Mouse (Mus musculus) stomach, postnatal 0 days (tissue): ENCODE results near the gene Foxp1. TPM values are rescaled to one million over a fixed set of nuclear protein-coding genes. Genes with fewer than 3 reads are reported as not detected.

Experiments used
- ATAC-seq: fragments of 200-750 bp; cut with Nextera tagmentation; 2 replicates; pipeline ENCODE4 v1.8.0; 2017; ENCODE audit not compliant: low FRiP score, low TSS enrichment
- DNase-seq: peaks from one replicate; pipeline ENCODE4 v3.0.0-alpha.2; 2016; ENCODE audit warnings: low spot score
- H3K27ac ChIP-seq: fragments of 300-500 bp; sonication (generic); replicated peaks from 2 replicates; pipeline ENCODE4 v1.5.1; 2014; ENCODE audit warnings: mild to moderate bottlenecking, control low read depth
- H3K27me3 ChIP-seq: fragments of 300-500 bp; sonication (generic); 2 replicates; pipeline ENCODE4 v1.6.1; 2014; ENCODE audit warnings: low read length; ENCODE audit not compliant: control insufficient read depth, insufficient read depth
- H3K36me3 ChIP-seq: fragments of 300-500 bp; sonication (generic); 2 replicates; pipeline ENCODE4 v1.6.1; 2014; ENCODE audit warnings: low read length, mixed read lengths; ENCODE audit not compliant: control insufficient read depth, insufficient read depth
- H3K4me1 ChIP-seq: fragments of 300-500 bp; sonication (generic); replicated peaks from 2 replicates; pipeline ENCODE4 v1.6.1; 2014; ENCODE audit warnings: antibody characterized with exemption; ENCODE audit not compliant: control insufficient read depth, insufficient read depth
- H3K4me2 ChIP-seq: fragments of 300-500 bp; sonication (generic); replicated peaks from 2 replicates; pipeline ENCODE4 v1.6.1; 2014; ENCODE audit warnings: low read depth, mild to moderate bottlenecking, control low read depth, moderate library complexity
- H3K4me3 ChIP-seq: fragments of 300-500 bp; sonication (generic); 2 replicates; pipeline ENCODE4 v1.5.1; 2014; ENCODE audit warnings: low read depth, low read length, control low read depth
- H3K9ac ChIP-seq: fragments of 300-500 bp; sonication (generic); 2 replicates; pipeline ENCODE4 v1.6.1; 2014; ENCODE audit warnings: mild to moderate bottlenecking, low read length, control low read depth, mixed read lengths
- H3K9me3 ChIP-seq: fragments of 300-500 bp; sonication (generic); 2 replicates; pipeline ENCODE4 v1.6.1; 2016; ENCODE audit warnings: low read length; ENCODE audit not compliant: control insufficient read depth
- CTCF ChIP-seq: IDR thresholded peaks from 2 replicates; pipeline ENCODE4 v1.5.1; 2016; ENCODE audit warnings: antibody characterized with exemption, low read depth, mild to moderate bottlenecking, moderate library complexity
- EP300 ChIP-seq: optimal IDR thresholded peaks from 2 replicates; pipeline ENCODE3; 2016; ENCODE audit warnings: antibody characterized with exemption
- WGBS: fragments of 180-500 bp; shearing (Covaris S2); extraction: QIAGEN DNeasy Blood & Tissue Kit; methylation state at CpG from one replicate; pipeline ENCODE4 v1.1.7; 2014; 5-methylcytosine and 5-hydroxymethylcytosine counted together
- polyA plus RNA-seq: library from polyadenylated mRNA; unstranded; fragments of >200 nt; fragmentation: Nextera tagmentation; extraction: Ambion mirVana; gene quantifications from 2 replicates; pipeline ENCODE4 v1.2.1, GENCODE M21; 2015

The Foxp1 gene
- polyA plus RNA-seq, 1 experiment from 2014 or later = 68.9 TPM

DNA sequence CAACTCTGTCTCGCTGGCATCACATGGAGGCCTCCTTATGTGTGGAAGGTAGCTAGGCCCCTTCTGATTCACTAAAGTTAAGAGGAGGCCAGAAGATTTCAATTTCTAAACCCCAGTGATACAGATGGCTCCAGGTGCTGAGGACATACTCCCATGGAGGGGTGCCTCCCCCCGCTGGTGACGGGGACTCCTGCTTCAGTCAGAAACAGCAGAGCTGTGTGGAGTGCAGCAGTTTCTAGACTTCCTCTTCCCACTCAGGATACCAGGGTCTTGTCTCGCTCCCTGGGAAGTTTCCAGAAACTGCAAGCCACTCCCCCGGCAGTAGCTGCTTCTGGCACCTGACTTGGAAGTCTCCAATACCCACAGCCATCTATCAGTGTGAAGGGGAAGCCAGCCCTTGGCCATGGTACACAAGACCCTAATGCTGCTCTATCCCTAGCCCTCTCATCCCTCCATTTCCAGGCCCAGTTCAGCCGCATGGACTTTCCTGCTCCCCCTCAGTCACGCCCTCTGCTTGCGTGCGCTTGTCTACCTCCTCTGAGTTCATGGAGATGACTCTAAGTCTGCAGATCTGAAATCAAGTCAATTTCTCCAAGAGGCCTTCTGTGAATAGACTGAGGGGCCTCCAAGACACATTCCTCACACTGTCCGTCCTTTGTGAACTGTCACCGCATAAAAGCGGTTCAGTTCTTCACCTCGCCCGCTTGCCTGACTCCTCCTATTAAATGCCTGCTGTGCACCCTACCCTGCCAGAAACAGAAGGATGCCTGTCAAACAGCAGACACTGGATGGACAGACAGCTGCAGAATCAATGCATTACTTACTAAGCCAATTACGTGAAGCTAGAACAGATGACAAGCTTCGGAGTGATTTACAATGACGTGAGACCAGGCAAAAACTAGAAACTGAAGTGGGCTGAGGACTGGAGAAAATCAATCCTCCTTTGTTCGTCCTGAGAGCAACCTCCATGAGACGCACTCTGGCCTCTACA is 202.8 kb downstream of the Foxp1 start:
- no peaks in the 10 kb centered on the region for H3K36me3 ChIP-seq
- ATAC-seq (no peak), DNase-seq (no peak)
- no peaks in the 10 kb centered on the region for H3K4me1 ChIP-seq
- no peak overlapping the region for H3K9ac ChIP-seq
- H3K27me3 ChIP-seq = no peaks in the 10 kb centered on the region
- WGBS = 71% methylated on average over 19 of the region's 19 CpGs
- H3K9me3 ChIP-seq = no peaks in the 10 kb centered on the region
- H3K4me2 ChIP-seq = no peak overlapping the region
- peak; percentile 19; the same call in 1 of the 2 replicates for TF ChIP-seq CTCF
- no peak for TF ChIP-seq EP300
- H3K27ac ChIP-seq = no peak overlapping the region
- no peak overlapping the region for H3K4me3 ChIP-seq

DNA sequence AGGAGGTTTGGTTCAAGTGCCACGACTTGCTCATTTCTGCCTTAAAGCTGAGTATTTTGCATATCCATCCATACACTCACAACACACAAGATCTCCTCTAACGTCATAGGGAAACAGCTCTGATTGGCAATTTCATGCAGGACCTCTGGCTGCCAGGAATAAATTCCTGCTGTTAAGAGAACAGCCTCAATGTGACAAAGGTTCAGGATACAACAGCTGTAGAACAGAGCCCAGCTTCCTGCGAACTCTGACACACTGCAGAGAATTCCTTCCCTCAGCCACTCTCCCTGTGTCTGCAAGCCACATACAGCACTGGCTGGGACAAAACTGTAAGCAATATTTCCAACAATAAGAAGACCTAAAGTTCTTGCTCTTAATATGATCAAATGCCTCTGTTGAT is 207.8 kb downstream of the Foxp1 start:
- WGBS = 70% methylated on average over 3 of the region's 3 CpGs
- ATAC-seq = no peak
- Histone ChIP-seq H3K9ac (no peak overlapping the region), H3K4me1 (no peaks in the 10 kb centered on the region), H3K27me3 (no peaks in the 10 kb centered on the region), H3K36me3 (no peaks in the 10 kb centered on the region), H3K9me3 (no peaks in the 10 kb centered on the region), H3K4me3 (no peak overlapping the region), H3K27ac (no peak overlapping the region), H3K4me2 (no peak overlapping the region)
- no peak for TF ChIP-seq EP300
- DNase-seq = no peak

DNA sequence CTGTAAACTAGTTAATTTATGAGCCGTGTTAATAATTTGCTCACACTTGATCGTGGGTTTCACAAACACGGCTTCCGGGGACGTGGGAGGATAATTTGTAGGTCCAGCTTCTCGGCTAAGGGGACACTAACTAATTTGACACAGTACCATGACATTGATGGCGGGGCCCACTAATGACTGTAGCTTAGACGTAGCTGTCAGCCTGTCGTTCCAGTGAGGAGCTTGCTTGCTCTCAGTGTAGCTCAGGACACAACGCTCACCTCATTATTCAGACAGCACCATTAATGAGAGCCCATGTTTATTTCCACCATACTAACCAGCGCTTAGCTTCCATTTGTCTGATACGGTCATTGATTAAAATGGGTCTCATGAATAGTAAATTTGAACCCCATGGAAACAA is 212.0 kb downstream of the Foxp1 start:
- H3K4me1 ChIP-seq = no peaks in the 10 kb centered on the region
- WGBS = 87% methylated on average over 12 of the region's 12 CpGs
- DNase-seq (no peak), ATAC-seq (no peak)
- H3K27me3 ChIP-seq = no peaks in the 10 kb centered on the region
- TF ChIP-seq CTCF = no peak
- no peak for TF ChIP-seq EP300
- no peak overlapping the region for H3K9ac ChIP-seq
- H3K36me3 ChIP-seq = peaks cover 5% of the 10 kb centered on the region; the same call in 1 of the 2 replicates
- no peak overlapping the region for H3K4me3 ChIP-seq
- no peak overlapping the region for H3K27ac ChIP-seq
- no peak overlapping the region for H3K4me2 ChIP-seq
- no peaks in the 10 kb centered on the region for H3K9me3 ChIP-seq

DNA sequence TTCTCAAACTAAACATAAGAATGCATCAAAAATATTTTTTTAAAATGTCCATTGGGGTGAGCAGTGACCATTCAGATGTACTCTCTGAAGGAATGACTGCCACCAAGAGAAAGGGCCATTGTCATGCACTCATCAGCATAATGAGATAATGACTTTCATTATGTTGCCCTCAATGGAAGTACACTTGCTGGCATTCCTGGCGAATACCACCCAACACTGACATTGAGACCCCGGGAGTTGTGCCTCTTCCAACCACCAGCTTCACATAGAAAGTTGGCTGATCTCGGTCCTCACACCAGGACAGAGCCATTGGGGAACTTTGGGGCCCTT is 212.4 kb downstream of the Foxp1 start:
- TF ChIP-seq CTCF = no peak
- no peak for TF ChIP-seq EP300
- ATAC-seq (no peak), DNase-seq (no peak)
- no peak overlapping the region for H3K4me2 ChIP-seq
- H3K9me3 ChIP-seq = no peaks in the 10 kb centered on the region
- no peaks in the 10 kb centered on the region for H3K27me3 ChIP-seq
- WGBS = 84% methylated on average over 3 of the region's 3 CpGs
- H3K36me3 ChIP-seq = peaks cover 5% of the 10 kb centered on the region; the same call in 1 of the 2 replicates
- no peak overlapping the region for H3K27ac ChIP-seq
- H3K9ac ChIP-seq = no peak overlapping the region
- H3K4me1 ChIP-seq = no peaks in the 10 kb centered on the region
- no peak overlapping the region for H3K4me3 ChIP-seq

DNA sequence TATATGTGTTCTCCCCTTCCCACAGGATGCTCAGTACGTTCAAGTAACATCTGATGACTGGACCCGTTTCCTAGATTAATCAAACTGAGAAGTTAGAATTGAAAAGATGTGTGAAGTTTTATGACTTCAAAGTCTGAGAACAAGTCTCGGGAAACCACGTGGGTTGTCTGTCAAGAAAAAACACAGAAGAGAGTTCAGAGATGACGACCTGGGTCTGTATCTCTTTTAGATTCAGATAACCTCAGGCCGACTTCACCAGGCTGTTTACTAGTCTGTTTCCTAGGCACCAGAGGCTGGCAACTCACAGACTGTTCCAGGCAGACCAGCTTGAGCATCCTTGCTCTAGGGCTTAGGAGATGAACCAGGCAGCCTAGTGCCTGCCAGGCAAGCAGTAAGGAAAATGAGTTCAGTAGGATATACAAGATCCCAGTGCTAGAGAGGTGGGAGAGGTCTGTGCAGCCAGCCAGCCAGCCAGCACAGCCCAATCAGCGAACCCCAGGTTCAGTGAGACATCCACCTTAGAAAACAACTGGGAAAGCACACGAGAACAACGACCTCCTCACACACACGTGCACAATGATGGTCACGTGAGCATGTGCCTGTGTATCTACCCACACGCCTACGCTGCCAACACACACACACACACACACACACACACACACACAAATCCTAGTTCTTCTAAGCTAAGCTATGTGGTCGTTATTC is 212.9 kb downstream of the Foxp1 start:
- H3K9ac ChIP-seq = no peak overlapping the region
- no peak overlapping the region for H3K4me2 ChIP-seq
- 78% methylated on average over 14 of the region's 14 CpGs for WGBS
- no peak for TF ChIP-seq EP300
- no peak for TF ChIP-seq CTCF
- H3K4me3 ChIP-seq = no peak overlapping the region
- H3K36me3 ChIP-seq = peaks cover 5% of the 10 kb centered on the region; the same call in 1 of the 2 replicates
- DNase-seq (no peak), ATAC-seq (no peak)
- H3K9me3 ChIP-seq = no peaks in the 10 kb centered on the region
- no peaks in the 10 kb centered on the region for H3K27me3 ChIP-seq
- no peak overlapping the region for H3K27ac ChIP-seq
- H3K4me1 ChIP-seq = no peaks in the 10 kb centered on the region

DNA sequence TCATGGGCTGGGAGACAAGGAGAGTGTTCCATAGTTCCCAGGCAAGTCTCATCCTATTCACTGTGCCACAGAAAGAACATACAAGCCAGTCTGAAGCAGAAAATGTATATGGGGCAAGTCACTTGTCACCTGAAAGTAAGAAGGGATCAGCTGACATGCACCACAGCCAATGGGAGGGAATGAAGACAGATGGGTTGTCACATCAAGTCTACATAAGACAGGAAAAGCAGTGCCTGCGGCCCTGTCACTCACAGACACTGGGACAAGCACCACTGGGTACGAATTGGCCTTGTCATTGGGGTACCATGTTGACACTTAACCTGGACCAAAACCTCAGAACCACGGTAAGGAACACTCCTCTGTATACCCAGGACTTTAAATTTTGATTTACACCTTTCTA is 216.8 kb downstream of the Foxp1 start:
- 83% methylated on average over 3 of the region's 3 CpGs for WGBS
- DNase-seq (no peak), ATAC-seq (no peak)
- no peak for TF ChIP-seq EP300
- TF ChIP-seq CTCF = no peak
- H3K4me1 ChIP-seq = no peaks in the 10 kb centered on the region
- H3K4me3 ChIP-seq = no peak overlapping the region
- no peaks in the 10 kb centered on the region for H3K9me3 ChIP-seq
- H3K4me2 ChIP-seq = no peak overlapping the region
- peaks cover 5% of the 10 kb centered on the region; the same call in 1 of the 2 replicates for H3K36me3 ChIP-seq
- no peaks in the 10 kb centered on the region for H3K27me3 ChIP-seq
- H3K9ac ChIP-seq = no peak overlapping the region
- no peak overlapping the region for H3K27ac ChIP-seq
